In the genomic region with DNA sequence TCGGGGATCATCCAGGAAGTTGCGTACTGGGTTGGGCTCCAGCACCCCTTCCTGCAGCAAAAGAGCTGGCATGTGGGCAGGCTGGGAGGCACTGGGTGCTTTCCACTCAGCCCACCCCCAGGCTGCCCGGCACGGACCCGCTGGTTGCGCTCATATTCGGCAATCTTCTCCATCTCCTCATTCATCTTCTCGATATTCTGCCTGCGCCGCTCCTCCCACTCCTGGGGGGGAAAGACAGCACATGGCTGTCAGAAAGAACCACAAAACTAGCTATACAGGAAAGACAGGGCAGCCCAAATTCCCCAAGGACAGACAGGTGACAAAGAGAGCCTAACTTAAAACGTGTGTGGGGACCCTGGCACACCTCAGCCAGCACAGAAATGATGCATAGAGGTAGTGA, we compare ENCODE assay signal across 24 mouse cellular contexts. TPM values are rescaled to one million over a fixed set of nuclear protein-coding genes. Genes with fewer than 3 reads are reported as not detected.
"Had no signal": no experiment of that assay in that cellular context is flagged by ENCODE, and none has a peak within 500 bp of the region (broad histone marks: within the 10 kb centered on the region; RNA-seq: fewer than 3 reads in every experiment).

No protein-coding gene starts in this region.

- H3K27me3 ChIP-seq: midbrain, embryonic 15.5 days; neural tube, embryonic 13.5 days; stomach, embryonic 15.5 days had no signal

- H3K27ac ChIP-seq: layer of hippocampus, adult 2 months; left cerebral cortex, adult 2 months; liver, embryonic 14.5 days; macrophage; midbrain, embryonic 12.5 days; midbrain, embryonic 15.5 days; neural tube, embryonic 13.5 days; stomach, embryonic 15.5 days had no signal

- H3K9me3 ChIP-seq: midbrain, embryonic 12.5 days; midbrain, embryonic 15.5 days; neural tube, embryonic 13.5 days; stomach, embryonic 15.5 days had no signal

- DNase-seq: kidney, adult 18-20 months; kidney, adult 9 months; kidney, postnatal 14 days; layer of hippocampus, adult 9-11 months; layer of hippocampus, postnatal 36 days; liver, postnatal 0 days; lung, embryonic 14.5 days; retina, postnatal 1 day; right cerebral cortex, postnatal 25 days; spleen, adult 18-20 months; thymus, adult 2 months; thymus, postnatal 14 days; thymus, postnatal 4 days had no signal

- H3K4me2 ChIP-seq: liver, embryonic 11.5 days; lung, embryonic 14.5 days; midbrain, embryonic 12.5 days; midbrain, embryonic 15.5 days; neural tube, embryonic 13.5 days; stomach, embryonic 15.5 days had no signal

- H3K9ac ChIP-seq: liver, embryonic 14.5 days; liver, postnatal 0 days; lung, embryonic 14.5 days; midbrain, embryonic 12.5 days; midbrain, embryonic 15.5 days; neural tube, embryonic 13.5 days; stomach, embryonic 15.5 days had no signal

- H3K4me3 ChIP-seq: layer of hippocampus, adult 2 months; left cerebral cortex, adult 2 months; midbrain, embryonic 12.5 days; midbrain, embryonic 15.5 days; neural tube, embryonic 13.5 days; stomach, embryonic 15.5 days had no signal

- ATAC-seq: liver, postnatal 0 days; lung, postnatal 0 days; midbrain, embryonic 15.5 days had no signal

RNA-seq across cellular contexts. Expression of gene C5ar2, which starts 36.8 kb away (rescaled TPM):
- polyA plus RNA-seq: limb, embryonic 11.5 days; midbrain, embryonic 15.5 days had no signal
